Mouse (Mus musculus) liver, embryonic 13.5 days (tissue): ENCODE measurements around the gene BC051142. TPM values are rescaled to one million over a fixed set of nuclear protein-coding genes. Genes with fewer than 3 reads are reported as not detected.
A peak's percentile ranks its signal among the peaks of the same experiment; 100 is the strongest.

ENCODE experiments used
- ATAC-seq: fragments of 200-750 bp; cut with Nextera tagmentation; 2 replicates; pipeline ENCODE4 v1.8.0; 2017; ENCODE audit warnings: low read depth, mild to moderate bottlenecking, moderate number of reproducible peaks, moderate library complexity
- DNase-seq: peaks from one replicate; pipeline ENCODE4 v3.0.0; 2022
- H3K27ac ChIP-seq: fragments of 300-500 bp; sonication (generic); 2 replicates; pipeline ENCODE4 v1.5.1; 2015; ENCODE audit warnings: moderate library complexity, mild to moderate bottlenecking, inconsistent platforms
- H3K27me3 ChIP-seq: fragments of 300-500 bp; sonication (generic); 2 replicates; pipeline ENCODE4 v1.6.1; 2015; ENCODE audit warnings: mild to moderate bottlenecking, inconsistent platforms
- H3K36me3 ChIP-seq: fragments of 300-500 bp; sonication (generic); 2 replicates; pipeline ENCODE4 v1.6.1; 2015; ENCODE audit warnings: mild to moderate bottlenecking, inconsistent platforms
- H3K4me1 ChIP-seq: fragments of 300-500 bp; sonication (generic); replicated peaks from 2 replicates; pipeline ENCODE4 v1.6.1; 2015; ENCODE audit warnings: inconsistent platforms
- H3K4me2 ChIP-seq: fragments of 300-500 bp; sonication (generic); 2 replicates; pipeline ENCODE4 v1.6.1; 2015; ENCODE audit warnings: inconsistent platforms, mild to moderate bottlenecking, moderate library complexity
- H3K4me3 ChIP-seq: fragments of 300-500 bp; sonication (generic); replicated peaks from 2 replicates; pipeline ENCODE4 v1.5.1; 2015; ENCODE audit warnings: mild to moderate bottlenecking, inconsistent platforms
- H3K9ac ChIP-seq: fragments of 300-500 bp; sonication (generic); 2 replicates; pipeline ENCODE4 v1.6.1; 2015; ENCODE audit warnings: mild to moderate bottlenecking, inconsistent platforms
- H3K9me3 ChIP-seq: fragments of 300-500 bp; sonication (generic); replicated peaks from 2 replicates; pipeline ENCODE4 v1.6.1; 2016; ENCODE audit warnings: inconsistent platforms
- WGBS: fragments of 180-500 bp; shearing (Covaris S2); methylation state at CpG from one replicate; pipeline ENCODE4 v1.1.7; 2015; ENCODE audit not compliant: insufficient replicate concordance; 5-methylcytosine and 5-hydroxymethylcytosine counted together
- polyA plus RNA-seq: library from polyadenylated mRNA; unstranded; fragments of >200 nt; fragmentation: Nextera tagmentation; extraction: Ambion mirVana; gene quantifications from 2 replicates; pipeline ENCODE4 v1.2.1, GENCODE M21; 2015

Gene BC051142
- 0.21 TPM in 1 of 2 replicates, not detected in the other for polyA plus RNA-seq

DNA sequence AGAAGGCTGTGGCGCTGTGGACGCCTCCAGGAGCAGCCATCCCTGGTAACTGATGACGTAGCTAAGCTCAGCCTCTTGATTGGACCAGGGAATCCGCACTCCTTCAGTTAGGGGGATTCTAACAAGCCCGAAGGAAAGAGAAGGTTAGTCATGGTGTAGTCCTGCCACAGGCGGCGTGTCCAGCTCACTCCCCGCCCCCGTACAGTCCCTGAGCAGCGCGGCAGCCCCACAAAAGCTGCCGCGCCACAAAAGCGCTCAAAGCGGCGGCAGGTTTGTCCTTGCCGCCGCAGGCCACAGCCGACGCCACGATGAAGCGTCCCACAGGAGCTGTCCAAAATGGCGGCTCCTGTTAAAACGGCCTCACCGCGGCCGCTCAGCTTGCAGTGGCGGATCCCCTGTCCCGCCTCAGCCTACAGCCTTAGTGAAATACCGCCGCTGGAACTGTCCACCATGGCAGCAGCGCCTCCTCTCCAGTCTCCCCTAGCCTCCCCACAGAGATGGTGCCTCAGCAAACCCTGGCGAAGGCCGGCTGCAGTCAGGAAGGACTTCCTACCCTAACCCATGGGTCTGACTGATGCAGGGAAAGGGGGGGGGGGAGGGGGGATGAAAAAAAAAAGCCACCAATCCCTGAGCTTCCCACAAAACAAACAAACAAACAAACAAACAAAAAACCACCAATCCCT is at the start of gene BC051142:
Gene BC051142 (plus strand): TSS at position 110 of the 683 bp plus-strand sequence.
- peak; percentile 71 for ATAC-seq
- 9% methylated on average over 33 of the region's 34 CpGs for WGBS

DNA sequence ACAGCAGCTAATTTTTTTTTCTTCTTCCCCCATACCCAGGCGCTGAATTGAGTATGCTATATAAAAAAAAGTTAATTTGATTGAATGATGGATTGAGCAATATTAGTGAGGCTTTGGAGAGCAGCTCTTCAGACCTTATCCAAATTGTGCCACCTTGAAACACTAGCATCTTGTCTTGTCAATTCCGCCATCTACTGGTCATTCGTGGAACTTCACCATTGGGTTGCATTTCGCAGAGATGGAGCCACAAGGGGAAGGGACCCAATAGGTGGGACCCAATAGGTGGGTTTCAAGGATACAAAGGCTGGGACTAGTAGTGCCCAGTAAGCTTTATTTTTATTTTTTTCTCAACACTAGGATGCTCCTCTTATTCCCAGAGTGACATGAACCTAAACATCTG is 49.2 kb upstream of the BC051142 start:
- Histone ChIP-seq H3K9ac (no peak overlapping the region), H3K4me3 (no peak overlapping the region), H3K9me3 (no peaks in the 10 kb centered on the region), H3K4me2 (no peak overlapping the region), H3K36me3 (no peaks in the 10 kb centered on the region), H3K4me1 (no peaks in the 10 kb centered on the region), H3K27ac (no peak overlapping the region), H3K27me3 (no peaks in the 10 kb centered on the region)
- DNase-seq (peak; percentile 33), ATAC-seq (no peak)
- 5% methylated on average over 4 of the region's 4 CpGs for WGBS

More for the DNA sequence above, at the start of gene BC051142:
- Histone ChIP-seq H3K9me3 (no peaks in the 10 kb centered on the region), H3K4me2 (peak within 1 kb of the TSS; percentile 66), H3K27me3 (peaks cover 39% of the 10 kb centered on the region), H3K4me3 (peak within 1 kb of the TSS; percentile 52), H3K36me3 (no peaks in the 10 kb centered on the region), H3K27ac (no peak within 1 kb of the TSS), H3K9ac (peak within 1 kb of the TSS; percentile 61), H3K4me1 (no peaks in the 10 kb centered on the region)
- DNase-seq: peak; percentile 30

- 63% methylated on average over 5 of the region's 5 CpGs for WGBS
- H3K4me2 ChIP-seq: no peak within 1 kb of the TSS
- H3K9ac ChIP-seq: no peak within 1 kb of the TSS
- DNase-seq: no peak
- no peaks in the 10 kb centered on the region for H3K36me3 ChIP-seq
- H3K4me1 ChIP-seq: no peaks in the 10 kb centered on the region
- H3K27ac ChIP-seq: no peak within 1 kb of the TSS
- no peak for ATAC-seq
- H3K4me3 ChIP-seq: no peak within 1 kb of the TSS
- H3K27me3 ChIP-seq: no peaks in the 10 kb centered on the region
- H3K9me3 ChIP-seq: no peaks in the 10 kb centered on the region
These were observed 44.1 kb upstream of the BC051142 start, which contains the start of gene Btnl2 for GRCm38 (mm10) chr17:34354539-34354938. Gene Btnl2 (plus strand): TSS chr17:34354822.

GRCm38 (mm10) chr17:34354940-34355339 is 43.7 kb upstream of the BC051142 start:
- ATAC-seq: no peak

DNA sequence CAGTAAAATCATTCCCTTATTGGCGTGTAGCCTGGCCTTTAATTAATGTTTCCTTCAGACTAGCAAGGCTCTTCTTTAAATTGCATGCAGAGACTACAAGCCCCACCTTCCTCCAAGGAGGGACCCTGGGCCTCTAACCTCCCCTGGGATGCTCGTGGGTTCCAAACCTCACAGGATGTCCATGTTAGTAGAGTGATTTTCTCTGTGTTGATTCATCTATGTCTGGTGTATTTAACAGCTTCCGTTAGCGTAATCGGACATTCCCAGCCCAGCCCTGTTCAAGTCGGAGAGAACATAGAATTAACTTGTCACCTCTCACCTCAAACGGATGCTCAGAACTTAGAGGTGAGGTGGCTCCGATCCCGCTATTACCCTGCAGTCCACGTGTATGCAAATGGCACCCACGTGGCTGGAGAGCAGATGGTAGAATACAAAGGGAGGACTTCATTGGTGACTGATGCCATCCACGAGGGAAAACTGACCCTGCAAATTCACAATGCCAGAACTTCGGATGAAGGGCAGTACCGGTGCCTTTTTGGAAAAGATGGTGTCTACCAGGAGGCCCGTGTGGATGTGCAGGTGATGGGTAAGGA is 35.6 kb upstream of the BC051142 start:
- DNase-seq (no peak), ATAC-seq (no peak)
- Histone ChIP-seq H3K4me1 (no peaks in the 10 kb centered on the region), H3K9me3 (no peaks in the 10 kb centered on the region), H3K4me3 (no peak overlapping the region), H3K27me3 (no peaks in the 10 kb centered on the region), H3K4me2 (no peak overlapping the region), H3K27ac (no peak overlapping the region), H3K9ac (no peak overlapping the region), H3K36me3 (no peaks in the 10 kb centered on the region)
- 70% methylated on average over 15 of the region's 15 CpGs for WGBS

More at GRCm38 (mm10) chr17:34354940-34355339, 43.7 kb upstream of the BC051142 start:
- H3K4me1 ChIP-seq: no peaks in the 10 kb centered on the region
- H3K27ac ChIP-seq: no peak overlapping the region
- WGBS: 36% methylated on average over 1 of the region's 1 CpGs
- no peak for DNase-seq
- H3K4me3 ChIP-seq: no peak overlapping the region
- no peaks in the 10 kb centered on the region for H3K9me3 ChIP-seq
- no peak overlapping the region for H3K4me2 ChIP-seq
- no peaks in the 10 kb centered on the region for H3K36me3 ChIP-seq
- H3K9ac ChIP-seq: no peak overlapping the region
- no peaks in the 10 kb centered on the region for H3K27me3 ChIP-seq

DNA sequence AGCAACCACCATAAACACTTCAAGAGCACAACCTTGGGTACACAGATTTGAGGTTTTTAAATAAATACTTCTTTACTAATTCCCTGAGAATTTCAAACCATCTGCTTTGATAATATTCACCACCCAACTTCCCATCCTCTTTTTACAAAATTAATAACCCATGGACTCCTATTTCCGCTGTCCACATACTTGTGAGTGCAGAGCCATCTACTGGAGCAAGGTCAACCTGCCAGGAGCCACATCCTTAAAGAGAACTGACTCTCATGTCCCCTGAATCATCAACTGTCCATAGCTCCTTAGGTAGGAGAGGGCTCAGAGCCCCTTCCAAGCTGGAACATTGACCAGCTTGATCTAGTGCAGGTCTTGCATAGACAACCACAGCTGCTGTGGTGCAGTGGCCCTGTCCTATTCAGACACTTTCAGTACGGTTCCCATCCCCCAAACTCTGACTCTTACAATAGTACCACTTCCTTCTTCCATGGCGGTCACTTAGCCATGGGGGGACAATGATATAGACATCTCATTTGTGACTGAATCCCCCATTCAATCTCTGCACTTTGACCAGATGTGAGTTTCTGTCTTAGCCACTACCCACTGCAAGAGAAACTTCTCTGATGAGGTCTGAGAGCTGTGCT is 34.8 kb upstream of the BC051142 start:
- no peak overlapping the region for H3K27ac ChIP-seq
- no peaks in the 10 kb centered on the region for H3K27me3 ChIP-seq
- no peak overlapping the region for H3K4me2 ChIP-seq
- WGBS: 46% methylated on average over 3 of the region's 3 CpGs
- no peak overlapping the region for H3K4me3 ChIP-seq
- H3K9me3 ChIP-seq: no peaks in the 10 kb centered on the region
- H3K9ac ChIP-seq: no peak overlapping the region
- no peak for ATAC-seq
- DNase-seq: no peak
- H3K36me3 ChIP-seq: no peaks in the 10 kb centered on the region
- no peaks in the 10 kb centered on the region for H3K4me1 ChIP-seq

DNA sequence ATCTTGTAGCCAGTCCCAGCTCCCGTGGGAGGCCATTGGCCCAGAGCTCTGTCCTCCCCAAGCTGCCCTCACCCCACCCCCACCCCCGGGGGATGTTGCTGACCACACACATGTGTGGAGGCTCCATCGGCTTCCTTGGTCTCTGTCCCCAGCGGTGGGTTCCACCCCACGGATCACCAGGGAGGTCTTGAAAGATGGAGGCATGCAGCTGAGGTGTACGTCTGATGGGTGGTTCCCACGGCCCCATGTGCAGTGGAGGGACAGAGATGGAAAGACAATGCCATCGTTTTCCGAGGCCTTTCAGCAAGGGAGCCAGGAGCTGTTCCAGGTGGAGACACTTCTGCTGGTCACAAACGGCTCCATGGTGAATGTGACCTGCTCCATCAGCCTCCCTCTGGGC is 33.6 kb upstream of the BC051142 start:
- DNase-seq: no peak
- Histone ChIP-seq H3K27ac (no peak overlapping the region), H3K36me3 (no peaks in the 10 kb centered on the region), H3K4me3 (no peak overlapping the region), H3K27me3 (no peaks in the 10 kb centered on the region), H3K4me1 (no peaks in the 10 kb centered on the region), H3K4me2 (no peak overlapping the region), H3K9me3 (no peaks in the 10 kb centered on the region), H3K9ac (no peak overlapping the region)
- 53% methylated on average over 10 of the region's 10 CpGs for WGBS
- ATAC-seq: no peak

DNA sequence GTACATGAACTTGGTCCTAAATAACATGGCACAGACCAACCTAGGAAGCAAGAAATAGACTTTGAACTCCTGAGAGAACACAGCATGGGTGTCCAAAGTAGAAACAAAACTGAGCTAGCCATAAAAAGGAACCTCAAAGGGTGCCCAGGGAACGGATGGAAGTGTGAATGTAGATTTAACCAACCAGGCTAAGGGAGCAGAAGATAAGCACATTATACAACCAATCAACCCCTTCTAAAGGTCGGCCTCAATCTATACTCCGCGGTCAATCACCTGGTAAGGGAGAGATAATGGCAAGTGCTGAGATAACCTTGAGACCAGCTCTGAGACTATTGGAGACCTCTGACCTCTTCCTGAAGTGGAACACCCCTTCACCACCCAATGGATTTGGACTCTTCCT is 28.1 kb upstream of the BC051142 start:
- Histone ChIP-seq H3K4me1 (no peaks in the 10 kb centered on the region), H3K9ac (no peak overlapping the region), H3K9me3 (no peaks in the 10 kb centered on the region), H3K4me3 (no peak overlapping the region), H3K36me3 (no peaks in the 10 kb centered on the region), H3K27me3 (peaks cover 3% of the 10 kb centered on the region; the same call in 1 of the 2 replicates), H3K27ac (no peak overlapping the region), H3K4me2 (no peak overlapping the region)
- DNase-seq (no peak), ATAC-seq (no peak)
- 41% methylated on average over 4 of the region's 4 CpGs for WGBS

GRCm38 (mm10) chr17:34373055-34373709 is 25.4 kb upstream of the BC051142 start:
- WGBS: 64% methylated on average over 6 of the region's 6 CpGs
- no peaks in the 10 kb centered on the region for H3K36me3 ChIP-seq

GRCm38 (mm10) chr17:34376847-34377246 is 21.8 kb upstream of the BC051142 start, which contains the start of gene Btnl1:
Gene Btnl1 (plus strand): TSS chr17:34377132.
- H3K4me1 ChIP-seq: no peaks in the 10 kb centered on the region
- H3K9ac ChIP-seq: no peak within 1 kb of the TSS
- no peak within 1 kb of the TSS for H3K4me3 ChIP-seq
- no peak for ATAC-seq
- no peak within 1 kb of the TSS for H3K4me2 ChIP-seq
- DNase-seq: no peak
- no peak within 1 kb of the TSS for H3K27ac ChIP-seq
- H3K9me3 ChIP-seq: no peaks in the 10 kb centered on the region
- peaks cover 6% of the 10 kb centered on the region; the same call in 1 of the 2 replicates for H3K27me3 ChIP-seq
- 51% methylated on average over 2 of the region's 2 CpGs for WGBS
- no peaks in the 10 kb centered on the region for H3K36me3 ChIP-seq

More at GRCm38 (mm10) chr17:34373055-34373709, 25.4 kb upstream of the BC051142 start:
- Histone ChIP-seq H3K4me2 (no peak overlapping the region), H3K4me3 (no peak overlapping the region), H3K4me1 (no peaks in the 10 kb centered on the region), H3K27me3 (peaks cover 6% of the 10 kb centered on the region; the same call in 1 of the 2 replicates), H3K9me3 (no peaks in the 10 kb centered on the region), H3K27ac (no peak overlapping the region), H3K9ac (no peak overlapping the region)
- ATAC-seq: no peak
- DNase-seq: no peak
